Mouse (Mus musculus) olfactory bulb, adult 2 months (tissue): Measurements from ENCODE around the gene Eif4a2. TPM values are rescaled to one million over a fixed set of nuclear protein-coding genes. Genes with fewer than 3 reads are reported as not detected.

Experiments used
- H3K27ac ChIP-seq: fragments of 200-500 bp; 2 replicates; pipeline ENCODE4 v1.5.1; 2012; ENCODE audit warnings: low read depth, low read length; ENCODE audit not compliant: insufficient read depth
- H3K4me1 ChIP-seq: fragments of 200-500 bp; 2 replicates; pipeline ENCODE4 v1.6.1; 2012; ENCODE audit warnings: low read length; ENCODE audit not compliant: control insufficient read depth, insufficient read depth
- H3K4me3 ChIP-seq: fragments of 200-500 bp; 2 replicates; pipeline ENCODE4 v1.5.1; 2012; ENCODE audit warnings: mild to moderate bottlenecking, low read depth, low read length, moderate library complexity; ENCODE audit not compliant: insufficient read depth
- CTCF ChIP-seq: fragments of 200-500 bp; IDR thresholded peaks from 2 replicates; pipeline ENCODE4 v1.5.1; 2012; ENCODE audit warnings: low read depth, mild to moderate bottlenecking, low read length, moderate library complexity; ENCODE audit not compliant: insufficient read depth
- POLR2A ChIP-seq: fragments of 200-500 bp; IDR thresholded peaks from 2 replicates; pipeline ENCODE4 v1.6.1; 2012; ENCODE audit warnings: mild to moderate bottlenecking, low read depth, low read length, moderate library complexity; ENCODE audit not compliant: insufficient read depth
- WGBS: fragments of 180-500 bp; shearing (Covaris S2); methylation state at CpG from one replicate; pipeline ENCODE4 v1.1.7; 2018; 5-methylcytosine and 5-hydroxymethylcytosine counted together
- polyA plus RNA-seq: library from polyadenylated mRNA; stranded (reverse); fragments of >200 nt; gene quantifications from 2 replicates; pipeline ENCODE4 v1.2.4, GENCODE M21; 2012; ENCODE audit warnings: low replicate concordance; ENCODE audit not compliant: missing spikeins, insufficient read depth, insufficient read length

Gene Eif4a2
- polyA plus RNA-seq, 1 experiment: 425 TPM

DNA sequence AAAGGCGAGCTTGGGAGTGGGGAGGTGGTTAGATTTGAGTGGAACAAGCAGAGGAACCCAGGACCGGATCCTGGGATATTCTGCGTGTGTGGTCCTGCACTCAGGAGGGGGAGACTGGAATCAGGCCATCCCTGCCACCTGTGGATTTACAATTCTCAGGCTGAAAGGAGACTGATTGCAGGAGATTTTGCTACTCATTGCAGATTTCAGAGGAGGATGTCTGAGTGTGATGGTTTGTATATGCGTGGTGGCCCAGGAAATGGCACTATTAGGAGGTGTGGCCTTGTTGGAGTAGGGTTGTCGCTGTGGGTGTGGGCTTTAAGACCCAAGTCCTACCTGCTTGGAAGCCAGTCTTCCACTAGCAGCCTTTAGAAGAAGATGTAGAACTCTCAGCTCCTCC, 47.0 kb downstream of the Eif4a2 start:
- Histone ChIP-seq H3K4me1 (no peaks in the 10 kb centered on the region), H3K4me3 (no peak overlapping the region), H3K27ac (no peak overlapping the region)
- 94% methylated on average over 5 of the region's 5 CpGs for WGBS
- TF ChIP-seq CTCF: no peak
- no peak for TF ChIP-seq POLR2A

GRCm38 (mm10) chr16:23157013-23157412, 49.8 kb downstream of the Eif4a2 start:
- TF ChIP-seq POLR2A (no peak), CTCF (no peak)
- Histone ChIP-seq H3K27ac (no peak overlapping the region), H3K4me3 (no peak overlapping the region), H3K4me1 (no peaks in the 10 kb centered on the region)
- WGBS: 95% methylated on average over 13 of the region's 13 CpGs

- TF ChIP-seq CTCF (no peak), POLR2A (no peak)
- 92% methylated on average over 7 of the region's 7 CpGs for WGBS
- Histone ChIP-seq H3K4me3 (no peak overlapping the region), H3K27ac (no peak overlapping the region), H3K4me1 (no peaks in the 10 kb centered on the region)
Observed at GRCm38 (mm10) chr16:23158292-23158691, 51.0 kb downstream of the Eif4a2 start.

DNA sequence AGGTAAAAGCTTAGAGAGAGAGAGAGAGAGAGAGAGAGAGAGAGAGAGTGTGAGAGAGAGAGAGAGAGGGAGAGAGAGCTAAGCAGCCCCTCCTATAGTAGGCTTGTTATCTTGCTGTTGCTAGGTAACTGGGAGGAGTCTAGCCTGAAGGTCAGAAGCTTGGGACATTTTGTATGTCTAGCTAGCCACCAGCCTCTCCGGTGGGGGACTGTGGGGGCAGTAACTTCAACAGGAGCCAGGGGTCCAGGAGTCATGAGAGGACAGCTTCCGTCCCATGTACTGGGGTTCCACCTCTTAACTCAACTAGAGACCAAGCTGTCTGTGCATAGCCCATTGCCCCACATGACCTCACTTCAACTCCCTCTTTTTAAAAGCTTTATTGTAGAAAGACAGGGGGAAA, 51.7 kb downstream of the Eif4a2 start:
- no peak for TF ChIP-seq POLR2A
- TF ChIP-seq CTCF: no peak
- WGBS: 74% methylated on average over 2 of the region's 2 CpGs
- Histone ChIP-seq H3K4me3 (no peak overlapping the region), H3K27ac (no peak overlapping the region), H3K4me1 (no peaks in the 10 kb centered on the region)

DNA sequence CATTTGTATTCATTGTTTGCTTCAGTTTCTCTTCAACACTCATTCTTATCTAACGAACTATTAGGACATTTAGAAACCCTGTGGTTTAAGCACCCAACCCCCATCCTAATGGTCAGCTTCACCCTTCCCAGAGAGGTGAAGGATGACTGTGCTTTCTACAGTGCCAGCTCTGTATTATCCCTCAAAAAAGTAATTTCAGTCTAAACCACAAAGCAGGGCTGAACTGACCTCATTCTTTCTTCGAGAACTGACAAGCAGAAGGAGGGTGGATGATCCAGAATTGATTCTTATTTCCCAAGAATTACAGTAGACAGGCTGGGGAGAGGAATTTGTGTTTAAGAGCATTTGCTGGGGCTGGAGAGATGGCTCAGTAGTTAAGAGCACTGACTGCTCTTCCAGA, 52.5 kb downstream of the Eif4a2 start:
- no peaks in the 10 kb centered on the region for H3K4me1 ChIP-seq
- H3K4me3 ChIP-seq: no peak overlapping the region
- WGBS: 55% methylated on average over 2 of the region's 2 CpGs
- TF ChIP-seq POLR2A: no peak
- TF ChIP-seq CTCF: no peak
- no peak overlapping the region for H3K27ac ChIP-seq

GRCm38 (mm10) chr16:23162116-23162515, 54.9 kb downstream of the Eif4a2 start:
- no peak for TF ChIP-seq POLR2A
- TF ChIP-seq CTCF: no peak
- H3K27ac ChIP-seq: no peak overlapping the region
- WGBS: 81% methylated on average over 3 of the region's 3 CpGs
- no peaks in the 10 kb centered on the region for H3K4me1 ChIP-seq
- no peak overlapping the region for H3K4me3 ChIP-seq

Other genes with a start within 250 kb of the Eif4a2 start
- not detected in 2 replicates for gene Tbccd1, start 249.8 kb upstream of the Eif4a2 start, polyA plus RNA-seq
- gene Dnajb11, start 249.6 kb upstream of the Eif4a2 start, polyA plus RNA-seq: not detected in 2 replicates
- gene Ahsg, start 216.2 kb upstream of the Eif4a2 start, polyA plus RNA-seq: not detected in 2 replicates
- not detected in 2 replicates for gene Fetub, start 189.1 kb upstream of the Eif4a2 start, polyA plus RNA-seq
- gene Hrg, start 156.4 kb upstream of the Eif4a2 start, polyA plus RNA-seq: not detected in 2 replicates
- gene Kng2, start 78.0 kb upstream of the Eif4a2 start, polyA plus RNA-seq: not detected in 2 replicates
- not detected in 2 replicates for gene Kng1, start 49.6 kb upstream of the Eif4a2 start, polyA plus RNA-seq
- not detected in 2 replicates for gene Rfc4, start 20.3 kb downstream of the Eif4a2 start, polyA plus RNA-seq
- gene Adipoq, start 39.1 kb downstream of the Eif4a2 start, polyA plus RNA-seq: not detected in 2 replicates
- gene St6gal1, start 117.3 kb downstream of the Eif4a2 start, polyA plus RNA-seq: not detected in 2 replicates